Mouse (Mus musculus) erythroblast, embryonic 14.5 days (primary cell): ENCODE results near the gene Maml3.

Experiments used
- GATA1 ChIP-seq: IDR thresholded peaks from 2 replicates; pipeline ENCODE4 v1.6.1; 2012; ENCODE audit warnings: low read length, inconsistent platforms, mixed read lengths
- TAL1 ChIP-seq: IDR thresholded peaks from 3 replicates; pipeline ENCODE4 v1.6.1; 2012; ENCODE audit warnings: low read length, inconsistent platforms, mixed read lengths

DNA sequence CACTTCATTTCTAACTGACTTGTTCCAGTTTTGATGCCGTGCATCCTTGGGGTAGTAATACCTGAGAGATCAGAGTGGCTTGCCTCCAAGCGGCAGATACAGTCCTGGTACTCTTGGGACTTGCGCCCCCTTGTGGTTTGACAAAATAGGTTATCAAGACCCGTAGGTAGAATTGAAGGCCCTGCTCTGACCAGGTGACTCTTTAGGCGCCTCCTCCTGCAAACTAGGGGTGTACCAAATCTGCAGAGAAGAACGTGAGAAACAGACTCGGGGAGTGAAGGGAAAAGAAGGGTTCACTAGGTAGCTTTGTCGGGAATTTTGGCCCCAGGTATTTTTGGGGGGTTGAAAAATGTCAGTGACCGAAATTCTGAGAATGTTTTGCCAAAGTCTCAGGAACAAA is 452.6 kb downstream of the Maml3 start:
- TF ChIP-seq GATA1 (no peak), TAL1 (no peak)
